Mouse (Mus musculus) brown adipose tissue, adult 24 weeks (tissue): ENCODE results near the gene Mmp17. TPM values are rescaled to one million over a fixed set of nuclear protein-coding genes. Genes with fewer than 3 reads are reported as not detected.
A peak's percentile ranks its signal among the peaks of the same experiment; 100 is the strongest.

ENCODE experiments used
- H3K27ac ChIP-seq: fragments of 200-500 bp; replicated peaks from 2 replicates; pipeline ENCODE4 v1.5.1; 2012; ENCODE audit warnings: low read depth, mild to moderate bottlenecking, low read length
- H3K4me1 ChIP-seq: fragments of 200-500 bp; 2 replicates; pipeline ENCODE4 v1.6.1; 2012; ENCODE audit warnings: low read length, mixed read lengths; ENCODE audit not compliant: control insufficient read depth, insufficient read depth, insufficient read length
- H3K4me3 ChIP-seq: fragments of 200-500 bp; 2 replicates; pipeline ENCODE4 v1.5.1; 2012; ENCODE audit warnings: low read depth, mild to moderate bottlenecking, low read length, moderate library complexity; ENCODE audit not compliant: insufficient read depth
- polyA plus RNA-seq: library from polyadenylated mRNA; stranded (reverse); fragments of >200 nt; gene quantifications from 2 replicates; pipeline ENCODE4 v1.2.4, GENCODE M21; 2012; ENCODE audit not compliant: missing spikeins, insufficient read depth, insufficient read length

The Mmp17 gene
- polyA plus RNA-seq: 0.36 and 0.58 TPM in 2 replicates

DNA sequence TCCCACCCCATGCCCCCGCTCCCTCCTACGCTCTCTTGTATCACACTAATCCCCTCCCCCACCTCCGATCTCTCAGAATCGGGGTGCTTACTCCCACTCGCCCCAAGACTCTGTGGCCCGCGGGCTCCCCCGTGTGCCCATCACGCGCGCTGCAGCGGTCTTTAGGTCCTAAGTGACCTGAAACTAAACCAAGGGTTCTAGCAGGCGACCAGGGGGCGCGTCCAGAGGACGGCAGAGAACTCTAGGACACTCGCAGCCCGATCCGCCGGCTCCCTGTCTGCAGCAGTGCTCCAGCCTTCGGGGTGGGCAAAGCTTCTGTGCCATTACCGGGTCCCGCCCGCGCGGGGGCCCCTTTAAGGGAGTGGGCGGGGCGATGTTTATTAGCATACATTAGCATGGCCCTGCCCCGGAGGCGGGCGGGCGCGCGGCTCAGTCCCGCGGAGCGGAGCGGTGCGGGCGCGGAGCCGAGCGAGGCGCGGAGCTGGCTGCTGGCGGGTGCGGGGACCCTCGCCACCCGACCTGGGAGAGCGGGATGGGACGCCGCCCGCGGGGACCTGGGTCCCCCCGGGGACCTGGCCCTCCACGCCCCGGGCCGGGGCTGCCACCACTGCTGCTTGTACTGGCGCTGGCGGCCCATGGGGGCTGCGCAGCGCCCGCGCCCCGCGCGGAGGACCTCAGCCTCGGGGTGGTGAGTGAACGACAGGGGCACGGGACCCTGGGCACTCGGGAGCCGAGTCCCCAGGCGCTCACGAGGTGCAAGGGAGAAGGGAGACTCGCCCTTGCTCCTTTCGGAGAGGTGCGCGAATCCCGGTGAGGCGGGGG lies at the start of gene Mmp17:
Gene Mmp17 (plus strand): TSS at position 409 of the 822 bp plus-strand sequence.
- Histone ChIP-seq H3K4me1 (peaks cover 6% of the 10 kb centered on the region; the same call in 1 of the 2 replicates), H3K4me3 (peak within 1 kb of the TSS; percentile 78), H3K27ac (no peak within 1 kb of the TSS)

- no peak overlapping the region for H3K27ac ChIP-seq
- H3K4me1 ChIP-seq: no peaks in the 10 kb centered on the region
- H3K4me3 ChIP-seq: no peak overlapping the region
Measured at GRCm38 (mm10) chr5:129534500-129534899, 49.5 kb upstream of the Mmp17 start.

DNA sequence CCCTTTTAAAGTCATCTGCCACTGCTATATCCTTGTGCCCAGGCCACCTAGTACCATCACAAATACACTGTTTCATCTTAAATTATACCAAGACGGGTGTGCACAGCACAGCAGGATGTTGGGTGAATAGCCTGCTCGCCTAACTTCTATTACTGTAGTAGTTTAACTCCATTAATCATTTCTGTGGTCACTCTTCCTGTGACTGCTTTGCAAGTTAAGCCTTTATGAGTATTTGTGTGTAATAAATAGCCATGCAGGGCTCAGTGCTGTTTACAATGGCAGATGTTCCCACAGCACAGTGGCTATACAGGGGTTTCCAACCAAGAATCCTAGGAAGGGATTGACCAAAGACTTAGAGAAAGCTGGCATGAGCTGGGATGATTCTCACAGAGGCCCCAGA lies 48.9 kb upstream of the Mmp17 start:
- H3K4me3 ChIP-seq: no peak overlapping the region
- H3K27ac ChIP-seq: no peak overlapping the region
- H3K4me1 ChIP-seq: no peaks in the 10 kb centered on the region

- Histone ChIP-seq H3K27ac (no peak overlapping the region), H3K4me3 (no peak overlapping the region), H3K4me1 (no peaks in the 10 kb centered on the region)
Measured at GRCm38 (mm10) chr5:129535431-129535830, 48.5 kb upstream of the Mmp17 start.

- no peak overlapping the region for H3K4me3 ChIP-seq
- H3K27ac ChIP-seq: no peak overlapping the region
- no peaks in the 10 kb centered on the region for H3K4me1 ChIP-seq
Measured at GRCm38 (mm10) chr5:129538826-129539225, 45.1 kb upstream of the Mmp17 start.

- Histone ChIP-seq H3K4me3 (no peak overlapping the region), H3K27ac (no peak overlapping the region), H3K4me1 (no peaks in the 10 kb centered on the region)
Measured at GRCm38 (mm10) chr5:129542236-129542635, 41.7 kb upstream of the Mmp17 start.

DNA sequence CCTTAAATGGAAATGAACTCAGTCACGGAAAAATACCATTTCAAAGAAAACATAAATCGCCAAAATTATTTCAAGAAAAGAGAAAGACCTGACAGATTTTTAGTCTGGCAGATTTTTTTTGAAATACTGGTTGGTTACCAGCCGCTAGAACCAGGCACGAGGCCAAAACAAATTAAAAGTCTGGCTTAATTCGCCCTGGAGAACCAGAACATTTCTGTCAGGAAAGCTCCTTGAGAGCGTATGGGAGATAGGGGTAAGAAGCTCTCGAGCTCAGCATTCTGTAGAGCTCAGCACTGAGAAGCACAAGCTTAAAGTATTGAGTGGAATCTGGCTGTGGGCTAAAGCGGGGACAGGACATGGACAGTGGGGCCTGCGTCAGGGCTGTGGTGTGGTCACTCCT lies 38.2 kb upstream of the Mmp17 start:
- Histone ChIP-seq H3K27ac (no peak overlapping the region), H3K4me1 (no peaks in the 10 kb centered on the region), H3K4me3 (no peak overlapping the region)

GRCm38 (mm10) chr5:129549716-129550115 lies 34.3 kb upstream of the Mmp17 start:
- Histone ChIP-seq H3K4me3 (no peak overlapping the region), H3K4me1 (no peaks in the 10 kb centered on the region), H3K27ac (no peak overlapping the region)

- H3K27ac ChIP-seq: no peak overlapping the region
- H3K4me1 ChIP-seq: no peaks in the 10 kb centered on the region
- no peak overlapping the region for H3K4me3 ChIP-seq
Measured at GRCm38 (mm10) chr5:129550790-129551189, 33.2 kb upstream of the Mmp17 start.

DNA sequence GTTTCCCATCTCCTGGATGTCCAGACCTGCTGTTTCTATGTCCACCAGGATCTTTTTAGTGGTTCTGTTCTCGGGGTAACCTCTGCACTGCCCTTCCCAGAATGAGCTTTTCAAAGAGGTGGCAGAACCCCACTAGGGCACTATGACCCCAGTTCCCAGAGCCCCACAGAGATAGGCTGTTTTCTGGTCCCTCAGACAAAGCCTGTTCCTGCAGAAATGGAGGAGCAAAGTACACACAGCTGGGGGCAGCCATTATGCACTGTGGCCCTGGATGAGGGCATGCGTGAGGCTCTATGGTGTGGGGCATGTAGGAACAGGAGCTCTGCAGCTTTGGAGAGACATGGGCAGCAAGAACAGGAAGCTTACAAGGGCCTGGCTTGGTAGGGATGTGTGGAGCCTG lies 32.0 kb upstream of the Mmp17 start:
- Histone ChIP-seq H3K4me1 (no peaks in the 10 kb centered on the region), H3K4me3 (no peak overlapping the region), H3K27ac (no peak overlapping the region)

DNA sequence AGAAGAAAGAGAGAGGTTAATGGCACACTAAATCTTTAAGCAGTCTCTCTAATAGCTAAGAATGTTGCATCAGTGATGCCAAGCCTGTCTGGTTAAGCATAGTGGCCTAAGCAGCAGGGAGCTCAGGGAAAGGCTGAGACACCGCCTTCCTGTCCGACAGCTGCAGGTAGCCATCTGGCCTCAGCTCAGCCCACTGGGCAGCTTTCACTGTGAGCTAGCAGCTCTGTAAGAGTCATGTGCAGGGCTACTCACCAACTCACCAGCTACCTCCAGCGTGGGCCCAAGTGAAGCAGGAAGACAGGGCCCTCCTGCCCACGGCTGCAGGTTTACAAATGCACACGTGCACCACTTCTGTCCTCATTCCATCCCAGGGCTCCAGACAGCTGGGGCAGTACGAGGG lies 30.3 kb upstream of the Mmp17 start:
- no peak overlapping the region for H3K4me3 ChIP-seq
- no peaks in the 10 kb centered on the region for H3K4me1 ChIP-seq
- H3K27ac ChIP-seq: no peak overlapping the region

DNA sequence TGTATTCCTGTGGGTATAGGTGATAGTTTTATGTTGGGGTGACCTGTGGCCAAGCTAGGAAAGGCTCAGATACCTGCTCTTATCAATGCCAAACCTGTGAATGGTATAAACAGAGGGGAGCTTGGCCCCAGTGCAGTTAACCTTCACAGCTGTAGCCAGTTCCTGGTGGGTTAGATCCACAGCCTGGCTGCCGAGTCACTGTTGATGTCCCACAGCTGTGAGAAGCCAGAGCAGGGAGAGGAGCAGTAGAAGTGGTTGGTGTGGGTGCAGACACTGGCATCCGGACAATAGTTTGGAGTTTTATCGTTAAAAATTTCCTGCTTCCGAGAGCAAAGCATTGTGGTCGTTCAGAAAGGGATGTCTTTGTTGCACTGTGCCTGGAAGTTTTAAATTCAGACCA lies 25.4 kb upstream of the Mmp17 start:
- H3K4me1 ChIP-seq: no peaks in the 10 kb centered on the region
- H3K27ac ChIP-seq: no peak overlapping the region

GRCm38 (mm10) chr5:129559283-129559682 lies 24.7 kb upstream of the Mmp17 start:
- no peak overlapping the region for H3K27ac ChIP-seq
- no peak overlapping the region for H3K4me3 ChIP-seq
- no peaks in the 10 kb centered on the region for H3K4me1 ChIP-seq

More for the DNA sequence above, 25.4 kb upstream of the Mmp17 start:
- H3K4me3 ChIP-seq: no peak overlapping the region

GRCm38 (mm10) chr5:129562342-129562741 lies 21.6 kb upstream of the Mmp17 start:
- no peak overlapping the region for H3K4me3 ChIP-seq
- H3K4me1 ChIP-seq: no peaks in the 10 kb centered on the region
- no peak overlapping the region for H3K27ac ChIP-seq

DNA sequence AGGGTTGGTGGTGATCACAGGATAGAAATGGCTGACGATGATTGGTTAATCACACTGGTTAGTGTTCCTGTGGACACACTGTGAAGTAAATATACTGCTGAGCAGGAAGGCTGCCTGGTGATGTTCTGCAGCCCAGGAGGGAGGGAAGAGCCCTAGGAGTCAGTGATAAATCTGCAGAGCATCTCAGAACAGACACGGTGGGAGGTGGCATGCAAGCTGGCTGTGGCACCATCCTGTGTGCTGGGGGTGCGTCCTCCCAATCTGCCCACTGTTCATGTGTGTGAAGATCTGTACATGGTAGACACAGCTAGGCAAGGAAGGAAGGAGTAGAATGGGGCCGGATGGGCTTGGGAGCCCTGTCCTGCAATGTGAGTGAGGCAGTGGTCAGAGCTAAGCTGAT lies 15.4 kb upstream of the Mmp17 start:
- no peak overlapping the region for H3K27ac ChIP-seq
- H3K4me3 ChIP-seq: no peak overlapping the region
- H3K4me1 ChIP-seq: no peaks in the 10 kb centered on the region

GRCm38 (mm10) chr5:129578201-129578600 lies 5.8 kb upstream of the Mmp17 start:
- Histone ChIP-seq H3K27ac (no peak overlapping the region), H3K4me3 (no peak overlapping the region), H3K4me1 (0 out of 2 replicates have a peak, but pooled peaks cover 3% of the 10 kb centered on the region)
